Mouse (Mus musculus): Measurements from ENCODE around the gene Barx1. TPM values are rescaled to one million over a fixed set of nuclear protein-coding genes. Genes with fewer than 3 reads are reported as not detected.
A peak's percentile ranks its signal among the peaks of the same experiment; 100 is the strongest.

Gene Barx1
- polyA plus RNA-seq, 1 experiment from 2014 or later, result 2.2 TPM

DNA sequence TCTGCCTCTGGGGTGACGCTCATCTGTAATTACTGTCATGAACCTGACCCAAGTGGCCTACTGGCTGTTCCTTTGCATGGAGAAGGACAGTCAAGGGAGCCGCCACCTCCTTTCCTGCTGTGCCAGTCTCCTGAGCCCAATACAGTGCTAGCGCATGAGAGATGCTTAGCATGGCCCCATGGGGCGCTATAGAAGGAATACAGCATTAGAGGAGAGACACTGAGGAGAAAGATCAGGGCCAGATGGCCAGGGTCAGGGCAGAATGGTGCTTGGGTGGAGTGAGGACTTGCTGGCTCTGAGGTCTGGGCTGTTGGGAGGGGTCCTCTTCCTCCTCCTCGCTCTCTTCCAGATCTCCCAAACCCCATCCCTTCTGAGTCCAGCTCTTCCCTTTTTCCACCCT is 23.9 kb downstream of the Barx1 start:
- H3K27ac ChIP-seq, result no peak overlapping the region
- H3K27me3 ChIP-seq, result 0 out of 2 replicates have a peak, but pooled peaks cover 26% of the 10 kb centered on the region
- H3K4me1 ChIP-seq, result peaks cover 4% of the 10 kb centered on the region; the same call in 1 of the 2 replicates
- H3K4me3 ChIP-seq (replicated peaks), result no peak overlapping the region
- 37% methylated on average over 4 of the region's 5 CpGs for WGBS
- no peak overlapping the region for H3K4me2 ChIP-seq
- no peaks in the 10 kb centered on the region for H3K36me3 ChIP-seq (replicated peaks)
- peaks cover 5% of the 10 kb centered on the region; the same call in 1 of the 2 replicates for H3K9me3 ChIP-seq
- no peak for ATAC-seq (ENCODE audit: low FRiP score)
- H3K9ac ChIP-seq, result no peak overlapping the region

DNA sequence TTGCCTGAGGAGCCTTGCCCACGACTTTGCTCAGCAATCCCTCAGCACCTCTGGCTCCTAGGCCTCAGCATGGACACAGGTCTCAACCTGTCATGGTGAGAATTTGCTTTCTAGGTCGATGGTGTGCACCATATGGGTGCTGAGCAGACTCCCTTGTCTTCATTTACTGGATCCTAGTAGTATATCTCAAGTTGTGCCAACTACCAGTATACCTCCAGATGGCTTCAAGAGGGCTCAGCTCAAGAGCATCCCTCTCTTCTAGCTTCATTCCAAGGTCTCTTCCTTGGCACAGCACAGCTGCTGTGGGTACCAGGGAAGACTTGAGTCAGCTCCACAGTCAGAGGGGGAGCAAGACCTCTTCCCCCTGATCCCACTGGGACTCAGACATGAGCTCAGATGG is 29.2 kb downstream of the Barx1 start:
- Histone ChIP-seq H3K9me3 (peaks cover 5% of the 10 kb centered on the region; the same call in 1 of the 2 replicates), H3K27ac (no peak overlapping the region), H3K9ac (no peak overlapping the region), H3K4me1 (peaks cover 13% of the 10 kb centered on the region), H3K4me3 (replicated peaks) (no peak overlapping the region), H3K27me3 (peaks cover 16% of the 10 kb centered on the region; the same call in 1 of the 2 replicates), H3K36me3 (replicated peaks) (no peaks in the 10 kb centered on the region), H3K4me2 (no peak overlapping the region)
- no peak for ATAC-seq (ENCODE audit: low FRiP score)
- 54% methylated on average over 2 of the region's 2 CpGs for WGBS

DNA sequence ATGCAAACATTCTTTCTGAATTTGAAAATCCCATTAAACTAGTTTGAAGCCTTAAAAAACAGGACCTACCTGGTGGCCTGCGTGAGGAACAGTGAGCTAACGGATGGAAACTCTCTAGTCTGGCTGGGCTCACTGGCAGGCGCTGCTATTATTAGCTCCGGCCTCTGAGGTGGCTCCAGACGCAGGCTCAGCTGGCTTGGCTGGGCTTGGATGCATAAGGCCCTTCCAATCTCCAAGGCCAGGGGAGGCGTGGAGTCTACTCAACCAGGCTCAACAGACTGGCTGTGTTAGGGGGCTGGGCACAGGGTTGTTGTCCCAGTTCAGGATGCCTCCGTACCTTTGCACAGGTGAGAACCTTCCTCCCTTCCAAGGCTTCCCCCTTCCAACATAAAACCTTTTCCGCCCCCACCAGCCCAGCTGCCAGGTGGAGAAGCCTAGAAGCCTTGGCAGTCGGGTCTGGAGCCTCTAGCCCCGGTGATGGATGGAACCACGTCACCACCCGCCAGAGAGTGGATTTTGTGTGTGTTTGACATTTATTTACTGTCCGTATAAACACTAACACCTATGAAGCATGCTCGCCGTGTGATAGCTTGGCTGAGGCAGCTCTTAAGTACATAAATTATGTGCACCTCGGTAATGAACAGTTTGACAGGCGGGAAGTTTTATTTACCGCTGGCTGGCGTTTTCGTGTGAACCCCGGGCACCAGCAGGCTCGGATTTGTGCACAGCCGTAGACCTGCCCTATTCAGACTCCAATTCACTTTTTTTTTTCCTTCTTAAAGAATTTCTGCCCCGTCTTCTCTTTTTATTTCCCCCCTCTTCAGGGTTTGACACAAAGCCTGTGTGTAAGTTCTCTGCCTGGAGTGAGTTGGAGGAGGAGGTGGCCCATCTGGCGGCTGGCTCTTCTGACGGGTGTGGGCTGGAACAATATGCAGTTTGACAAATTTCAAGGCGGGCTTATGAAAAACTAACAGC is 31.6 kb downstream of the Barx1 start:
- Histone ChIP-seq H3K4me2 (no peak overlapping the region), H3K36me3 (replicated peaks) (no peaks in the 10 kb centered on the region), H3K27ac (no peak overlapping the region), H3K4me1 (peaks cover 13% of the 10 kb centered on the region), H3K4me3 (replicated peaks) (no peak overlapping the region), H3K9me3 (peaks cover 5% of the 10 kb centered on the region; the same call in 1 of the 2 replicates), H3K9ac (no peak overlapping the region), H3K27me3 (peaks cover 21% of the 10 kb centered on the region)
- 57% methylated on average over 27 of the region's 27 CpGs for WGBS
- ATAC-seq (ENCODE audit: low FRiP score), result no peak

DNA sequence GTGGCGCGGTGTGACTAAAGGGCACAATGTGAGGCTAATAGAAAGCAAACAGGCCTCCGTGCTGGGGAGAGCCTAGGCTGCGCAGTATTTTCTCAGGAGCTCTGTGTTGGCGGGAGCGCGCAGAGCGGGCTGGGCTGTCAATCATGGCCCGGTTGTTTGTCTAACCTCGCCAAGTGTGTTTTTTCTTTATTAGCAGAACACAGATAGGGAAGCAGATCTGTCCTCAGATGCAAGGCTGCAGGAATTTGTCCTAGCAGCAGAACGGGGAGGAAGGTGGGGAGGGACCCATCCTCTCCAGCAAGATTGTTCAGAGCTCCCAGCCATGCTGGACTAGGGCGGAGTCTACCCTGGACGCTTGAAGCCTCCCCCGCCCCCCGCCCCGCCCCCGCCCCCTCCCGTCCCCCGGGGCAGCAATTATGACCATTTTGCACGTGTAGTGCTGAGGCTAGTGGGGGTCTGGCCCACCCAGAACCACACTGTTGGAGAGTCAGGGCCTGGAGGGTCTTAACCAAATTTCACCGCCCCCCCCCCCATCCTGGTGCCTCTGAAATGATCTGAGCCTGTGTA is 43.7 kb downstream of the Barx1 start:
- H3K4me3 ChIP-seq (replicated peaks), result peak overlapping the region; percentile 43
- peaks cover 16% of the 10 kb centered on the region for H3K27me3 ChIP-seq
- no peaks in the 10 kb centered on the region for H3K9me3 ChIP-seq
- H3K9ac ChIP-seq, result peak overlapping the region; percentile 54
- WGBS, result 1% methylated on average over 21 of the region's 21 CpGs
- no peaks in the 10 kb centered on the region for H3K36me3 ChIP-seq (replicated peaks)
- H3K27ac ChIP-seq, result no peak overlapping the region
- peak; percentile 88 for ATAC-seq (ENCODE audit: low FRiP score)
- H3K4me1 ChIP-seq, result peaks cover 9% of the 10 kb centered on the region
- peak overlapping the region; percentile 57 for H3K4me2 ChIP-seq

DNA sequence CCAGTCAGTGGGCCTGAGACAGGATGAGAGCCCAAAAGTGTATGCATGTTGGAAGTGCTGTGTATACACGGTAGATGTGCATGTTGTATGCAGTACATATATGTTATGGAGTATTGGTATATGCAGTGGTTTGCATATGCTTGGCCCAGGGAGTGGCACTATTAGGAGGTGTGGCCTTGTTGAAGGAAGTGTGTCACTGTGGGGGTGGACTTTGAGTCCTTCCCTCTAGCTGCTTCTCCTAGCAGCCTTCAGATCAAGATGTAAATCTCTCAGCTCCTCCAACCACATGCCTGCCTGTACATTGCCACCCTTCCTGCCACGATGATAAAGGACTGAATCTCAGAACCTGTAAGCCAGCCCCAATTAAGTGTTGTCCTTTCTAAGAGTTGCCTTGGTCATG is 49.9 kb downstream of the Barx1 start:
- Histone ChIP-seq H3K4me1 (no peaks in the 10 kb centered on the region; the same call in 1 of the 2 replicates), H3K27ac (no peak overlapping the region), H3K27me3 (peaks cover 20% of the 10 kb centered on the region; the same call in 1 of the 2 replicates), H3K9ac (no peak overlapping the region), H3K4me3 (replicated peaks) (no peak overlapping the region), H3K9me3 (no peaks in the 10 kb centered on the region), H3K36me3 (replicated peaks) (no peaks in the 10 kb centered on the region), H3K4me2 (no peak overlapping the region)
- ATAC-seq (ENCODE audit: low FRiP score), result no peak
- WGBS, result 87% methylated on average over 2 of the region's 2 CpGs

DNA sequence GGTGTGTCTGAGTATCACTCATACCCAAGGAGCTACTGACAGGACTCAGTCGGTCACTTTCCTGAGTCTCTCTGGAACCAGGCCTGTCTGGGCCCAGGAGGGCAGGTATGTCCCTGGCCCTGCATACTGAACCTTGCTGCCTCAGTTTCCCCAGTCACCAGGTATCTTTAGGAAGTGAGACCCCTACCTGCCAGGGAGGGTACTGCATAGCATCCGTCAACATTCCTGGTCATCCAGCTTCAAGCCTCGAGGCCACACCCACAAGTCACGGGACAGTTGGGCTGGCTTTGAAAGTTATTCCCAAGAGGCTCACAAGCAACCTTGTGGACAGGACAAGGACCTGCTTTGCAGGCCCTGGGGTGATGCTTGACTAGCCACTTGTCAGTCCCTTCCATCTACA is 53.3 kb downstream of the Barx1 start:
- ATAC-seq (ENCODE audit: low FRiP score), result no peak
- H3K4me3 ChIP-seq (replicated peaks), result no peak overlapping the region
- H3K36me3 ChIP-seq (replicated peaks), result no peaks in the 10 kb centered on the region
- H3K9ac ChIP-seq, result no peak overlapping the region
- 60% methylated on average over 4 of the region's 4 CpGs for WGBS
- no peaks in the 10 kb centered on the region for H3K9me3 ChIP-seq
- H3K27me3 ChIP-seq, result peaks cover 16% of the 10 kb centered on the region; the same call in 1 of the 2 replicates
- no peak overlapping the region for H3K4me2 ChIP-seq
- H3K4me1 ChIP-seq, result no peaks in the 10 kb centered on the region; the same call in 1 of the 2 replicates
- no peak overlapping the region for H3K27ac ChIP-seq

Other genes with a start within 250 kb of the Barx1 start
- 5.7 and 7.0 TPM in 2 replicates for gene Zfp169, start 149.5 kb upstream of the Barx1 start, polyA plus RNA-seq (2016; fragmentation: Nextera tagmentation; extraction: Ambion mirVana)
- 2.9 TPM in 2 replicates for gene A830005F24Rik, start 149.4 kb upstream of the Barx1 start, polyA plus RNA-seq (2016; fragmentation: Nextera tagmentation; extraction: Ambion mirVana)
- gene Ptpdc1, start 37.3 kb upstream of the Barx1 start, polyA plus RNA-seq (2016; fragmentation: Nextera tagmentation; extraction: Ambion mirVana), result 16.1 and 19.3 TPM in 2 replicates
- 11.9 and 14.7 TPM in 2 replicates for gene Phf2, start 208.1 kb downstream of the Barx1 start, polyA plus RNA-seq (2016; fragmentation: Nextera tagmentation; extraction: Ambion mirVana)